Mouse (Mus musculus): ENCODE data around the gene Trim2. TPM values are rescaled to one million over a fixed set of nuclear protein-coding genes. Genes with fewer than 3 reads are reported as not detected.

The Trim2 gene
- polyA plus RNA-seq, 1 experiment from 2014 or later, result 37.7 TPM

GRCm38 (mm10) chr3:84293666-84294595 is 12.7 kb downstream of the Trim2 start:
- ATAC-seq (replicated peaks; ENCODE audit: insufficient number of reproducible peaks, low FRiP score, low TSS enrichment, low read depth) (no peak), DNase-seq (ENCODE audit: low spot score) (no peak)
- Histone ChIP-seq H3K4me2 (ENCODE audit: low read depth, low read length) (no peak overlapping the region), H3K36me3 (replicated peaks; ENCODE audit: control insufficient read depth, insufficient read depth, low read depth, low read length) (no peaks in the 10 kb centered on the region), H3K9ac (replicated peaks; ENCODE audit: low read length) (no peak overlapping the region), H3K4me3 (ENCODE audit: low read depth, low read length) (no peak overlapping the region), H3K9me3 (replicated peaks; ENCODE audit: control insufficient read depth, low read length) (no peaks in the 10 kb centered on the region), H3K27ac (replicated peaks; ENCODE audit: low read depth, low read length) (no peak overlapping the region), H3K4me1 (ENCODE audit: control insufficient read depth, insufficient read depth, low read length) (no peaks in the 10 kb centered on the region), H3K27me3 (ENCODE audit: control insufficient read depth, insufficient read depth, low read length) (no peaks in the 10 kb centered on the region)
- WGBS, result 85% methylated on average over 13 of the region's 13 CpGs

GRCm38 (mm10) chr3:84292238-84292637 is 14.4 kb downstream of the Trim2 start:
- H3K9me3 ChIP-seq (replicated peaks; ENCODE audit: control insufficient read depth, low read length), result no peaks in the 10 kb centered on the region
- 81% methylated on average over 5 of the region's 5 CpGs for WGBS
- no peaks in the 10 kb centered on the region for H3K36me3 ChIP-seq (replicated peaks; ENCODE audit: control insufficient read depth, insufficient read depth, low read depth, low read length)
- H3K27ac ChIP-seq (replicated peaks; ENCODE audit: low read depth, low read length), result no peak overlapping the region
- H3K4me3 ChIP-seq (ENCODE audit: low read depth, low read length), result no peak overlapping the region
- DNase-seq (ENCODE audit: low spot score), result no peak
- H3K4me1 ChIP-seq (ENCODE audit: control insufficient read depth, insufficient read depth, low read length), result no peaks in the 10 kb centered on the region
- no peak overlapping the region for H3K9ac ChIP-seq (replicated peaks; ENCODE audit: low read length)
- no peak for ATAC-seq (replicated peaks; ENCODE audit: insufficient number of reproducible peaks, low FRiP score, low TSS enrichment, low read depth)
- H3K4me2 ChIP-seq (ENCODE audit: low read depth, low read length), result no peak overlapping the region
- H3K27me3 ChIP-seq (ENCODE audit: control insufficient read depth, insufficient read depth, low read length), result no peaks in the 10 kb centered on the region

DNA sequence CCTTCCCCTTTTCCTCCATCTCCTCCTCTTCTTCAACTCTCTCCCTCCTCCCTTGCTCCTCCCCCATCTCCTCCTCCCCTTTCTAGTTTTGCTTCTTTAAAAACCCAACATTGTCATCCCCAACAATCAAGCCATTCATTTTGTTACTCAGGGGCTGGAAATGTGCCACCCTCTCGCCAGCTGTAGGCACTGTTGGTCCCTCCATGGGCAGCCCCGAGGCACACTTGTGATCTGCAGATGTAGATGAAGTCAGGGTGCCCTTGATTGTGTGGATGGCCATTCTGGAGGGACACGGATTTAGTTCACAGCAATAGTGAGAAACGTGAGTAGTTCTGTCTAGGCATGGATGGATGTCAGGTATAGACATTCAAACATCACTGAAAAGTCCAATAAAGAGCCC is 17.7 kb downstream of the Trim2 start:
- Histone ChIP-seq H3K4me3 (ENCODE audit: low read depth, low read length) (no peak overlapping the region), H3K27me3 (ENCODE audit: control insufficient read depth, insufficient read depth, low read length) (no peaks in the 10 kb centered on the region), H3K9me3 (replicated peaks; ENCODE audit: control insufficient read depth, low read length) (no peaks in the 10 kb centered on the region), H3K36me3 (replicated peaks; ENCODE audit: control insufficient read depth, insufficient read depth, low read depth, low read length) (no peaks in the 10 kb centered on the region), H3K27ac (replicated peaks; ENCODE audit: low read depth, low read length) (no peak overlapping the region), H3K4me2 (ENCODE audit: low read depth, low read length) (no peak overlapping the region), H3K9ac (replicated peaks; ENCODE audit: low read length) (no peak overlapping the region), H3K4me1 (ENCODE audit: control insufficient read depth, insufficient read depth, low read length) (no peaks in the 10 kb centered on the region)
- DNase-seq (ENCODE audit: low spot score) (no peak), ATAC-seq (replicated peaks; ENCODE audit: insufficient number of reproducible peaks, low FRiP score, low TSS enrichment, low read depth) (no peak)
- WGBS, result 72% methylated on average over 4 of the region's 4 CpGs

GRCm38 (mm10) chr3:84287256-84287655 is 19.4 kb downstream of the Trim2 start:
- H3K9ac ChIP-seq (replicated peaks; ENCODE audit: low read length), result no peak overlapping the region
- DNase-seq (ENCODE audit: low spot score), result no peak
- no peak overlapping the region for H3K4me2 ChIP-seq (ENCODE audit: low read depth, low read length)
- H3K4me1 ChIP-seq (ENCODE audit: control insufficient read depth, insufficient read depth, low read length), result no peaks in the 10 kb centered on the region
- H3K27ac ChIP-seq (replicated peaks; ENCODE audit: low read depth, low read length), result no peak overlapping the region
- no peaks in the 10 kb centered on the region for H3K27me3 ChIP-seq (ENCODE audit: control insufficient read depth, insufficient read depth, low read length)
- WGBS, result 78% methylated on average over 2 of the region's 3 CpGs
- no peak overlapping the region for H3K4me3 ChIP-seq (ENCODE audit: low read depth, low read length)
- no peaks in the 10 kb centered on the region for H3K9me3 ChIP-seq (replicated peaks; ENCODE audit: control insufficient read depth, low read length)
- no peaks in the 10 kb centered on the region for H3K36me3 ChIP-seq (replicated peaks; ENCODE audit: control insufficient read depth, insufficient read depth, low read depth, low read length)
- ATAC-seq (replicated peaks; ENCODE audit: insufficient number of reproducible peaks, low FRiP score, low TSS enrichment, low read depth), result no peak

- DNase-seq (ENCODE audit: low spot score) (no peak), ATAC-seq (replicated peaks; ENCODE audit: insufficient number of reproducible peaks, low FRiP score, low TSS enrichment, low read depth) (no peak)
- H3K27ac ChIP-seq (replicated peaks; ENCODE audit: low read depth, low read length), result no peak overlapping the region
- H3K36me3 ChIP-seq (replicated peaks; ENCODE audit: control insufficient read depth, insufficient read depth, low read depth, low read length), result no peaks in the 10 kb centered on the region
- no peak overlapping the region for H3K9ac ChIP-seq (replicated peaks; ENCODE audit: low read length)
- no peaks in the 10 kb centered on the region for H3K4me1 ChIP-seq (ENCODE audit: control insufficient read depth, insufficient read depth, low read length)
- no peaks in the 10 kb centered on the region for H3K9me3 ChIP-seq (replicated peaks; ENCODE audit: control insufficient read depth, low read length)
- no peak overlapping the region for H3K4me2 ChIP-seq (ENCODE audit: low read depth, low read length)
- 73% methylated on average over 5 of the region's 5 CpGs for WGBS
- no peak overlapping the region for H3K4me3 ChIP-seq (ENCODE audit: low read depth, low read length)
- H3K27me3 ChIP-seq (ENCODE audit: control insufficient read depth, insufficient read depth, low read length), result no peaks in the 10 kb centered on the region
These were observed 20.4 kb downstream of the Trim2 start for GRCm38 (mm10) chr3:84286311-84286710.

- Histone ChIP-seq H3K27ac (replicated peaks; ENCODE audit: low read depth, low read length) (no peak overlapping the region), H3K9ac (replicated peaks; ENCODE audit: low read length) (no peak overlapping the region), H3K27me3 (ENCODE audit: control insufficient read depth, insufficient read depth, low read length) (no peaks in the 10 kb centered on the region), H3K36me3 (replicated peaks; ENCODE audit: control insufficient read depth, insufficient read depth, low read depth, low read length) (no peaks in the 10 kb centered on the region), H3K4me3 (ENCODE audit: low read depth, low read length) (no peak overlapping the region), H3K9me3 (replicated peaks; ENCODE audit: control insufficient read depth, low read length) (no peaks in the 10 kb centered on the region), H3K4me1 (ENCODE audit: control insufficient read depth, insufficient read depth, low read length) (no peaks in the 10 kb centered on the region), H3K4me2 (ENCODE audit: low read depth, low read length) (no peak overlapping the region)
- no peak for DNase-seq (ENCODE audit: low spot score)
- no peak for ATAC-seq (replicated peaks; ENCODE audit: insufficient number of reproducible peaks, low FRiP score, low TSS enrichment, low read depth)
- 73% methylated on average over 3 of the region's 3 CpGs for WGBS
These were observed 21.9 kb downstream of the Trim2 start for GRCm38 (mm10) chr3:84284796-84285195.

- ATAC-seq (replicated peaks; ENCODE audit: insufficient number of reproducible peaks, low FRiP score, low TSS enrichment, low read depth), result no peak
- Histone ChIP-seq H3K9ac (replicated peaks; ENCODE audit: low read length) (no peak overlapping the region), H3K9me3 (replicated peaks; ENCODE audit: control insufficient read depth, low read length) (no peaks in the 10 kb centered on the region)
These were observed 23.2 kb downstream of the Trim2 start for GRCm38 (mm10) chr3:84283524-84283923.

GRCm38 (mm10) chr3:84281936-84282371 is 24.7 kb downstream of the Trim2 start:
- H3K4me1 ChIP-seq (ENCODE audit: control insufficient read depth, insufficient read depth, low read length), result no peaks in the 10 kb centered on the region
- DNase-seq (ENCODE audit: low spot score) (peak; percentile 48), ATAC-seq (replicated peaks; ENCODE audit: insufficient number of reproducible peaks, low FRiP score, low TSS enrichment, low read depth) (peak; percentile 47; the same call in 1 of the 2 replicates)
- no peak overlapping the region for H3K27ac ChIP-seq (replicated peaks; ENCODE audit: low read depth, low read length)
- no peak overlapping the region for H3K4me3 ChIP-seq (ENCODE audit: low read depth, low read length)
- no peaks in the 10 kb centered on the region for H3K9me3 ChIP-seq (replicated peaks; ENCODE audit: control insufficient read depth, low read length)
- H3K4me2 ChIP-seq (ENCODE audit: low read depth, low read length), result no peak overlapping the region
- 28% methylated on average over 10 of the region's 10 CpGs for WGBS
- no peaks in the 10 kb centered on the region for H3K36me3 ChIP-seq (replicated peaks; ENCODE audit: control insufficient read depth, insufficient read depth, low read depth, low read length)
- H3K27me3 ChIP-seq (ENCODE audit: control insufficient read depth, insufficient read depth, low read length), result no peaks in the 10 kb centered on the region
- H3K9ac ChIP-seq (replicated peaks; ENCODE audit: low read length), result no peak overlapping the region

More at GRCm38 (mm10) chr3:84283524-84283923, 23.2 kb downstream of the Trim2 start:
- Histone ChIP-seq H3K4me1 (ENCODE audit: control insufficient read depth, insufficient read depth, low read length) (no peaks in the 10 kb centered on the region), H3K4me2 (ENCODE audit: low read depth, low read length) (no peak overlapping the region), H3K4me3 (ENCODE audit: low read depth, low read length) (no peak overlapping the region), H3K36me3 (replicated peaks; ENCODE audit: control insufficient read depth, insufficient read depth, low read depth, low read length) (no peaks in the 10 kb centered on the region), H3K27me3 (ENCODE audit: control insufficient read depth, insufficient read depth, low read length) (no peaks in the 10 kb centered on the region), H3K27ac (replicated peaks; ENCODE audit: low read depth, low read length) (no peak overlapping the region)
- 77% methylated on average over 8 of the region's 8 CpGs for WGBS
- no peak for DNase-seq (ENCODE audit: low spot score)
